Mouse (Mus musculus) heart, adult 2 months (tissue): Measurements from ENCODE around the gene Adcy2.

Experiments
- CTCF ChIP-seq: fragments of 200-600 bp; IDR thresholded peaks from 2 replicates; pipeline ENCODE4 v1.8.1; 2022; ENCODE audit warnings: antibody characterized with exemption, mild to moderate bottlenecking, moderate library complexity
- EP300 ChIP-seq: fragments of 200-500 bp; IDR thresholded peaks from 2 replicates; pipeline ENCODE4 v1.6.1; 2011; ENCODE audit warnings: low read depth, low read length, control low read depth; ENCODE audit not compliant: insufficient read depth
- POLR2A ChIP-seq: fragments of 200-500 bp; IDR thresholded peaks from 2 replicates; pipeline ENCODE4 v1.6.1; 2011; ENCODE audit warnings: mild to moderate bottlenecking, low read depth, low read length, control low read depth; ENCODE audit not compliant: insufficient read depth

DNA sequence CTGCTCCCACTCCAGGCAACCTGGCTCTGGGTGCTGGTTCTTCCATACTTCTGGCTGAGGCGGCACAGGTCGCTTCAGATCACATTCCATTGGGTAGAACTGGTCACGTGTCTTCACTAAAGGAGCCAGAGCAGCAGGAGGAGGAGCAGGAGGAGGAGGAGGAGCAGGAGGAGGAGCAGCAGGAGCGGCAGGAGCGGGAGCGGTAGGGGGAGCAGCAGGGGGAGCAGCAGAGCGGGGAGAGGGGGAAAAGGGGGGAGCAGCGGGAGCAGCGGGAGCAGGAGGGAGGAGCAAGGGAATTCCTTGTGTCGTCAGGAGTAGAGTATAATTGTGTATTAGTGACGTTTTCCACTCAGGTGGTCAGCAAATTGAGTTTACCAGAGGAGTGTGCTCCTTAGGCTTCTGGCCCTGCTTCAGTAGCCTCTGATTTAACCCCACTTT, 393.6 kb downstream of the Adcy2 start:
- no peak for TF ChIP-seq CTCF
- no peak for TF ChIP-seq POLR2A
- no peak for TF ChIP-seq EP300
